In the genomic region with DNA sequence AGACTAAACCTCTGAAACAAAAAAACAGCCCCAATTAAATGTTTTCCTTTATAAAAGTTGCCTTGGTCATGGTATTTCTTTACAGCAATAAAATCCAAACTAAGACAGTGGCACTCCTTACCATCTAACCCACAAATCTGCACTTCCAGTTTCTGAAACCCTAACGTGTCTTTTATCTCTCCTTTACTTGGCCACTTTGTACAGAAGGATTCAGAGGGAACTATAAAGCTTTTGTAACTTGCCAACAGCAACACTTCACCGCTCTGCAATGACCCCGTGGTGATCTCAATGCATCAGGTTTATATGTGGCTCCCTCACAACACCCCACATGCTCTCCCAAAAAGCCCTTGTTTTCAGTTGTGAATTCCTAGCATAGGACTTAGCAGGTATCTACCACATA, we compare ENCODE assay signal across 19 mouse cellular contexts. TPM values are rescaled to one million over a fixed set of nuclear protein-coding genes. Genes with fewer than 3 reads are reported as not detected.
DNase-seq lines count a peak whose midpoint lies in the region; ATAC-seq and TF ChIP-seq lines count a peak whose summit lies in the region.
"Had no signal": no experiment of that assay in that cellular context is flagged by ENCODE, and none has a peak within 500 bp of the region (broad histone marks: within the 10 kb centered on the region; RNA-seq: fewer than 3 reads in every experiment).

No protein-coding gene starts in this region.

- H3K36me3 ChIP-seq in liver, adult 2 months (ENCODE audit: control insufficient read depth, insufficient read depth, low read length): peaks cover 7% of the 10 kb centered on the region
- H3K36me3 ChIP-seq in liver, embryonic 12.5 days: peaks cover 9% of the 10 kb centered on the region
- H3K36me3 ChIP-seq in macrophage (ENCODE audit: inconsistent target): peaks cover 12% of the 10 kb centered on the region; the same call in 1 of the 2 replicates
- H3K36me3 ChIP-seq: heart, embryonic 15.5 days had no signal

- peak overlapping the region; percentile 87 for H3K4me2 ChIP-seq in liver, embryonic 12.5 days
- H3K4me2 ChIP-seq: embryonic facial prominence, embryonic 12.5 days had no signal

- H3K9ac ChIP-seq in liver, adult 2 months (ENCODE audit: low read depth, low read length): no peak overlapping the region
- no peak overlapping the region for H3K9ac ChIP-seq in liver, embryonic 12.5 days
- H3K9ac ChIP-seq: embryonic facial prominence, embryonic 12.5 days; heart, embryonic 15.5 days; limb, embryonic 13.5 days; lung, embryonic 15.5 days; midbrain, embryonic 15.5 days had no signal

- no peak for TF ChIP-seq POLR2A in liver, adult 2 months (IDR thresholded peaks at IDR 0.05; ENCODE audit: extremely low read depth, insufficient read depth, low read length)

- H3K79me2 ChIP-seq in liver, adult 2 months (ENCODE audit: control insufficient read depth, insufficient read depth, low read length): peaks cover 22% of the 10 kb centered on the region
- peaks cover 65% of the 10 kb centered on the region for H3K79me2 ChIP-seq in macrophage (ENCODE audit: inconsistent target)

- 83% methylated on average over 3 of the region's 3 CpGs for WGBS in liver, adult 2 months
- 67% methylated on average over 3 of the region's 3 CpGs for WGBS in liver, embryonic 12.5 days (ENCODE audit: insufficient replicate concordance)
- WGBS in macrophage (ENCODE audit: missing documents): 100% methylated on average over 3 of the region's 3 CpGs

- H3K4me1 ChIP-seq in liver, adult 2 months (ENCODE audit: control insufficient read depth, insufficient read depth, low read length): peaks cover 10% of the 10 kb centered on the region; the same call in 1 of the 2 replicates
- peaks cover 73% of the 10 kb centered on the region for H3K4me1 ChIP-seq in liver, embryonic 12.5 days

- ATAC-seq in liver, embryonic 12.5 days: no peak
- ATAC-seq: hindbrain, embryonic 16.5 days; intestine, embryonic 16.5 days; midbrain, embryonic 15.5 days had no signal

- H3K27ac ChIP-seq in liver, adult 2 months (replicated peaks; ENCODE audit: insufficient read depth, low read depth, low read length): peak overlapping the region; percentile 62; the same call in 1 of the 2 replicates
- H3K27ac ChIP-seq in liver, embryonic 12.5 days: peak overlapping the region; percentile 51; the same call in 1 of the 2 replicates
- peak overlapping the region; percentile 94; the same call in 1 of the 2 replicates for H3K27ac ChIP-seq in macrophage
- H3K27ac ChIP-seq: embryonic facial prominence, embryonic 12.5 days; heart, embryonic 15.5 days; limb, embryonic 13.5 days; lung, embryonic 15.5 days; midbrain, embryonic 15.5 days had no signal

- TF ChIP-seq CTCF in liver, adult 2 months (IDR thresholded peaks at IDR 0.05; ENCODE audit: low read depth, low read length): no peak

- H3K4me3 ChIP-seq in liver, adult 2 months (ENCODE audit: insufficient read depth, low read depth, low read length): no peak overlapping the region
- H3K4me3 ChIP-seq in liver, embryonic 12.5 days: no peak overlapping the region
- H3K4me3 ChIP-seq in macrophage (ENCODE audit: inconsistent target): no peak overlapping the region
- H3K4me3 ChIP-seq: embryonic facial prominence, embryonic 12.5 days; heart, embryonic 15.5 days; lung, embryonic 15.5 days; midbrain, embryonic 15.5 days had no signal

- H3K27me3 ChIP-seq in liver, adult 2 months (ENCODE audit: control insufficient read depth, insufficient read depth, low read length): no peaks in the 10 kb centered on the region
- no peaks in the 10 kb centered on the region for H3K27me3 ChIP-seq in liver, embryonic 12.5 days (replicated peaks)
- H3K27me3 ChIP-seq: embryonic facial prominence, embryonic 12.5 days; limb, embryonic 13.5 days; lung, embryonic 15.5 days; midbrain, embryonic 15.5 days had no signal

- H3K9me3 ChIP-seq in liver, embryonic 12.5 days (replicated peaks): no peaks in the 10 kb centered on the region
- H3K9me3 ChIP-seq: embryonic facial prominence, embryonic 12.5 days; heart, embryonic 15.5 days; limb, embryonic 13.5 days; lung, embryonic 15.5 days; midbrain, embryonic 15.5 days had no signal

- DNase-seq in cerebellum, adult 9-10 months: peak; percentile 15
- no peak for DNase-seq in cerebellum, postnatal 25 days
- no peak for DNase-seq in liver, adult 2 months (ENCODE audit: extremely low read depth, low read depth, low spot score)
- no peak for DNase-seq in liver
- DNase-seq in adrenal gland, adult 8-10 months: no peak
- DNase-seq: gastrocnemius, postnatal 36 days; heart, postnatal 4 days; kidney, postnatal 4 days; lung, postnatal 36 days; thymus, postnatal 25 days had no signal

RNA-seq across cellular contexts. Expression of a gene that starts 2.0 kb away (rescaled TPM):
- total RNA-seq in liver, adult 2 months (2014; rRNA removed): 56.7 and 57.1 TPM in 2 replicates
- 173 and 183 TPM in 2 replicates for polyA plus RNA-seq in liver, adult 2 months (2012; rRNA removed)
- 8.8 and 10.0 TPM in 2 replicates for polyA plus RNA-seq in liver, embryonic 12.5 days (2016; fragmentation: Nextera tagmentation; extraction: Ambion mirVana)
- 10 to 100 TPM in 19 of 26 experiments, 1 to 10 TPM in 7; 5.0 to 22.7 (median 13.6) TPM for total RNA-seq in macrophage (2018; cell fraction: chromatin; rRNA removed)
- total RNA-seq in macrophage (2018; cell fraction: cytosol; rRNA removed): 10 to 100 TPM in 24 of 26 experiments, 1 to 10 TPM in 2; 7.6 to 20.1 (median 15.0) TPM
- total RNA-seq in macrophage (2018; cell fraction: nucleus; rRNA removed): 10 to 100 TPM in 24 of 26 experiments, 1 to 10 TPM in 2; 8.1 to 35.8 (median 17.6) TPM
- polyA plus RNA-seq in macrophage (2018): 8.6 to 22.8 TPM (median 15.3 TPM) in 3 replicates
- 10 to 100 TPM; 15.2 to 23.5 (median 20.8) TPM for total RNA-seq in adrenal gland, adult 8-10 months (2022)

RNA-seq across cellular contexts. Expression of a gene that starts 2.1 kb away (rescaled TPM):
- 4.2 and 5.7 TPM in 2 replicates for total RNA-seq in liver, adult 2 months (2014; rRNA removed)
- 7.2 and 8.8 TPM in 2 replicates for polyA plus RNA-seq in liver, adult 2 months (2012; rRNA removed)
- 5.0 and 5.1 TPM in 2 replicates for polyA plus RNA-seq in liver, embryonic 12.5 days (2016; fragmentation: Nextera tagmentation; extraction: Ambion mirVana)
- total RNA-seq in macrophage (2018; cell fraction: chromatin; rRNA removed): 100 to 1,000 TPM in 17 of 26 experiments, 10 to 100 TPM in 9; 78.4 to 290 (median 111) TPM
- 10 to 100 TPM; 26.5 to 50.0 (median 35.2) TPM for total RNA-seq in macrophage (2018; cell fraction: cytosol; rRNA removed)
- 100 to 1,000 TPM in 6 of 26 experiments, 10 to 100 TPM in 20; 57.1 to 122 (median 88.7) TPM for total RNA-seq in macrophage (2018; cell fraction: nucleus; rRNA removed)
- 18.7 to 27.0 TPM (median 20.6 TPM) in 3 replicates for polyA plus RNA-seq in macrophage (2018)
- total RNA-seq in adrenal gland, adult 8-10 months (2022): 10 to 100 TPM; 28.3 to 48.0 (median 36.4) TPM

RNA-seq across cellular contexts. Expression of a gene that starts 36.8 kb away (rescaled TPM):
- 7.8 and 8.0 TPM in 2 replicates for total RNA-seq in liver, adult 2 months (2014; rRNA removed)
- 3.9 and 5.4 TPM in 2 replicates for polyA plus RNA-seq in liver, adult 2 months (2012; rRNA removed)
- polyA plus RNA-seq in liver, embryonic 12.5 days (2016; fragmentation: Nextera tagmentation; extraction: Ambion mirVana): 20.3 and 22.2 TPM in 2 replicates
- 100 to 1,000 TPM in 8 of 26 experiments, 10 to 100 TPM in 18; 18.0 to 150 (median 77.7) TPM for total RNA-seq in macrophage (2018; cell fraction: chromatin; rRNA removed)
- total RNA-seq in macrophage (2018; cell fraction: cytosol; rRNA removed): 10 to 100 TPM; 21.9 to 78.7 (median 43.6) TPM
- 100 to 1,000 TPM in 4 of 26 experiments, 10 to 100 TPM in 22; 18.8 to 121 (median 67.0) TPM for total RNA-seq in macrophage (2018; cell fraction: nucleus; rRNA removed)
- polyA plus RNA-seq in macrophage (2018): 30.1 to 43.1 TPM (median 36.6 TPM) in 3 replicates
- 10 to 100 TPM; 44.5 to 64.9 (median 50.7) TPM for total RNA-seq in adrenal gland, adult 8-10 months (2022)
